Comparison of ENCODE assay signal across 17 mouse cellular contexts in the genomic region with DNA sequence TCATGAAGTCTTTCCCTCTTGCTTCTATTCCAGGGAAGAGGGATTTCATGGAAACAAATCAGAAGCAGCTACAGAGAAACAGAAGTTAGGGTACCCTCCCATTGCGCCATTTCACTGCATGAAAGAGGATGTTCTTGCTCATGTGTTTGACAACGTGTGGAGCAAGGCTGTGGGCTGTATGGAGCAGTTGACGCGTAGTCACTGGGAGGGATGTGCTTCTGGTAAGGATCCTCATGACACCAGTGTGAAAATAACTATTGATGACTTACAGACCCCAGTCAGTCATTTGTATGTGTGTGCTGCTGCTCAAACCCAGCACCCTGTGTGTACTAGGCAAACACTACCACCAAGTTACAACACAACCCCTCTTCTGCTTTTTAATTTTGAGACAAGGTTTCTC. TPM values are rescaled to one million over a fixed set of nuclear protein-coding genes. Genes with fewer than 3 reads are reported as not detected.
DNase-seq lines count a peak whose midpoint lies in the region; ATAC-seq and TF ChIP-seq lines count a peak whose summit lies in the region.
"Had no signal": no experiment of that assay in that cellular context is flagged by ENCODE, and none has a peak within 500 bp of the region (broad histone marks: within the 10 kb centered on the region; RNA-seq: fewer than 3 reads in every experiment).

No protein-coding gene starts in this region.

- peak; percentile 91 for ATAC-seq in granulocyte monocyte progenitor cell, adult 5-6 weeks (replicated peaks; ENCODE audit: poor library complexity, severe bottlenecking)
- ATAC-seq: forebrain, embryonic 13.5 days; forebrain, postnatal 0 days had no signal

- 88% methylated on average over 4 of the region's 4 CpGs for WGBS in lung, adult 2 months

- DNase-seq in lung, postnatal 25 days (ENCODE audit: low spot score): peak; percentile 18
- DNase-seq in lung, adult 2 months: no peak
- DNase-seq in monocyte, adult 2 months (ENCODE audit: low read depth in 1 of 2, low spot score in 2 of 2): peak; percentile 8 to 20
- no peak for DNase-seq in adrenal gland, postnatal 36 days
- no peak for DNase-seq in adrenal gland, adult 8-10 months
- DNase-seq: adrenal gland, postnatal 10 days; cerebellum, adult 18-20 months; cerebellum, adult 9-11 months; forebrain, postnatal 0 days; gastrocnemius, adult 2 months; gastrocnemius, postnatal 25 days; heart, postnatal 36 days had no signal

- H3K4me1 ChIP-seq in lung, adult 2 months (ENCODE audit: control insufficient read depth, insufficient read depth, low read length): no peaks in the 10 kb centered on the region
- H3K4me1 ChIP-seq: embryonic facial prominence, embryonic 10.5 days; forebrain, embryonic 13.5 days; heart, embryonic 13.5 days; hindbrain, embryonic 15.5 days had no signal

- no peak for TF ChIP-seq POLR2A in lung, adult 2 months (IDR thresholded peaks at IDR 0.05; ENCODE audit: borderline replicate concordance, extremely low read depth, low read depth, low read length)

- no peak for TF ChIP-seq CTCF in lung, adult 2 months (IDR thresholded peaks at IDR 0.05; ENCODE audit: insufficient read depth, low read length)

- no peak overlapping the region for H3K4me3 ChIP-seq in lung, adult 2 months (replicated peaks; ENCODE audit: extremely low read depth, low read depth, low read length)
- H3K4me3 ChIP-seq: embryonic facial prominence, embryonic 10.5 days; forebrain, embryonic 13.5 days; gastrocnemius, adult 2 months; heart, embryonic 13.5 days; hindbrain, embryonic 15.5 days had no signal

RNA-seq across cellular contexts. Expression of gene Fam149b, which starts 15.3 kb away (rescaled TPM):
- 21.0 and 24.6 TPM in 2 replicates for polyA plus RNA-seq in lung, adult 2 months (2012; rRNA removed)
- 20.6 and 28.2 TPM in 2 replicates for total RNA-seq in granulocyte monocyte progenitor cell, adult 5-6 weeks (2014; fragmentation: Nextera tagmentation)
- total RNA-seq in granulocyte monocyte progenitor cell, adult 5-6 weeks (2017): 27.9 and 28.1 TPM in 2 replicates
- 10 to 100 TPM; 32.4 to 33.8 TPM for total RNA-seq in adrenal gland, postnatal 36 days (2021)
- 10 to 100 TPM; 32.0 to 42.2 (median 41.0) TPM for total RNA-seq in adrenal gland, adult 8-10 months (2022)

RNA-seq across cellular contexts. Expression of gene Ecd, which starts 15.3 kb away (rescaled TPM):
- 10.8 and 14.4 TPM in 2 replicates for polyA plus RNA-seq in lung, adult 2 months (2012; rRNA removed)
- total RNA-seq in granulocyte monocyte progenitor cell, adult 5-6 weeks (2014; fragmentation: Nextera tagmentation): 52.6 and 57.0 TPM in 2 replicates
- 52.2 and 70.0 TPM in 2 replicates for total RNA-seq in granulocyte monocyte progenitor cell, adult 5-6 weeks (2017)
- total RNA-seq in adrenal gland, postnatal 36 days (2021): 10 to 100 TPM; 40.9 to 42.2 TPM
- 10 to 100 TPM; 42.8 to 47.6 (median 43.8) TPM for total RNA-seq in adrenal gland, adult 8-10 months (2022)

RNA-seq across cellular contexts. Expression of gene Dnajc9, which starts 25.5 kb away (rescaled TPM):
- polyA plus RNA-seq in lung, adult 2 months (2012; rRNA removed): 17.5 and 24.6 TPM in 2 replicates
- total RNA-seq in granulocyte monocyte progenitor cell, adult 5-6 weeks (2014; fragmentation: Nextera tagmentation): 64.5 and 70.8 TPM in 2 replicates
- total RNA-seq in granulocyte monocyte progenitor cell, adult 5-6 weeks (2017): 229 and 234 TPM in 2 replicates
- total RNA-seq in adrenal gland, postnatal 36 days (2021): 10 to 100 TPM; 30.8 to 39.5 TPM
- 10 to 100 TPM; 30.3 to 43.2 (median 34.0) TPM for total RNA-seq in adrenal gland, adult 8-10 months (2022)

RNA-seq across cellular contexts. Expression of gene Mrps16, which starts 30.2 kb away (rescaled TPM):
- 29.9 and 32.3 TPM in 2 replicates for polyA plus RNA-seq in lung, adult 2 months (2012; rRNA removed)
- 81.8 and 96.0 TPM in 2 replicates for total RNA-seq in granulocyte monocyte progenitor cell, adult 5-6 weeks (2014; fragmentation: Nextera tagmentation)
- total RNA-seq in granulocyte monocyte progenitor cell, adult 5-6 weeks (2017): 44.8 and 46.8 TPM in 2 replicates
- 10 to 100 TPM; 70.9 to 73.6 TPM for total RNA-seq in adrenal gland, postnatal 36 days (2021)
- total RNA-seq in adrenal gland, adult 8-10 months (2022): 10 to 100 TPM; 56.2 to 74.9 (median 67.5) TPM

Comparison
In these comparisons a context has a peak if more than half of its experiments do, and no peak if none do; other contexts are left out.
1. DNase-seq: peak in lung, postnatal 25 days (single experiment) and monocyte, adult 2 months (2 of 2); none in lung, adult 2 months (single experiment), adrenal gland, postnatal 36 days (0 of 2) and adrenal gland, adult 8-10 months (single experiment).